Mouse (Mus musculus) lung, embryonic 14.5 days (tissue): ENCODE data around the gene Dohh. TPM values are rescaled to one million over a fixed set of nuclear protein-coding genes. Genes with fewer than 3 reads are reported as not detected.

ENCODE experiments used
- ATAC-seq: fragments of 200-750 bp; cut with Nextera tagmentation; 2 replicates; pipeline ENCODE4 v1.8.0; 2017; ENCODE audit warnings: mild to moderate bottlenecking, moderate TSS enrichment, moderate library complexity; ENCODE audit not compliant: insufficient read depth
- DNase-seq: peaks from one replicate; pipeline ENCODE4 v3.0.0-alpha.2; 2015
- H3K27ac ChIP-seq: fragments of 300-500 bp; sonication (generic); 2 replicates; pipeline ENCODE4 v1.5.1; 2014; ENCODE audit warnings: low read depth, mild to moderate bottlenecking, moderate library complexity
- H3K27me3 ChIP-seq: fragments of 300-500 bp; sonication (generic); 2 replicates; pipeline ENCODE4 v1.6.1; 2014; ENCODE audit warnings: low read length, control low read depth; ENCODE audit not compliant: insufficient read depth
- H3K36me3 ChIP-seq: fragments of 300-500 bp; sonication (generic); 2 replicates; pipeline ENCODE4 v1.6.1; 2014; ENCODE audit warnings: control low read depth; ENCODE audit not compliant: insufficient read depth
- H3K4me1 ChIP-seq: fragments of 300-500 bp; sonication (generic); 2 replicates; pipeline ENCODE4 v1.6.1; 2014; ENCODE audit warnings: antibody characterized with exemption, control low read depth; ENCODE audit not compliant: insufficient read depth
- H3K4me2 ChIP-seq: fragments of 300-500 bp; sonication (generic); 2 replicates; pipeline ENCODE4 v1.6.1; 2014; ENCODE audit warnings: mild to moderate bottlenecking
- H3K4me3 ChIP-seq: fragments of 300-500 bp; sonication (generic); 2 replicates; pipeline ENCODE4 v1.5.1; 2014; ENCODE audit warnings: low read depth, low read length
- H3K9ac ChIP-seq: fragments of 300-500 bp; sonication (generic); 2 replicates; pipeline ENCODE4 v1.6.1; 2014
- H3K9me3 ChIP-seq: fragments of 300-500 bp; sonication (generic); 2 replicates; pipeline ENCODE4 v1.6.1; 2016; ENCODE audit warnings: low read depth, low read length, control low read depth
- CTCF ChIP-seq: IDR thresholded peaks from 2 replicates; pipeline ENCODE4 v1.5.1; 2016; ENCODE audit warnings: antibody characterized with exemption, low read depth
- WGBS: fragments of 180-500 bp; shearing (Covaris S2); extraction: QIAGEN DNeasy Blood & Tissue Kit; methylation state at CpG from one replicate; pipeline ENCODE4 v1.1.7; 2014; 5-methylcytosine and 5-hydroxymethylcytosine counted together
- polyA plus RNA-seq: library from polyadenylated mRNA; unstranded; fragments of >200 nt; fragmentation: Nextera tagmentation; extraction: Ambion mirVana; gene quantifications from 2 replicates; pipeline ENCODE4 v1.2.1, GENCODE M21; 2014

Dohh gene
- polyA plus RNA-seq, 1 experiment from 2014 or later = 67.0 TPM

DNA sequence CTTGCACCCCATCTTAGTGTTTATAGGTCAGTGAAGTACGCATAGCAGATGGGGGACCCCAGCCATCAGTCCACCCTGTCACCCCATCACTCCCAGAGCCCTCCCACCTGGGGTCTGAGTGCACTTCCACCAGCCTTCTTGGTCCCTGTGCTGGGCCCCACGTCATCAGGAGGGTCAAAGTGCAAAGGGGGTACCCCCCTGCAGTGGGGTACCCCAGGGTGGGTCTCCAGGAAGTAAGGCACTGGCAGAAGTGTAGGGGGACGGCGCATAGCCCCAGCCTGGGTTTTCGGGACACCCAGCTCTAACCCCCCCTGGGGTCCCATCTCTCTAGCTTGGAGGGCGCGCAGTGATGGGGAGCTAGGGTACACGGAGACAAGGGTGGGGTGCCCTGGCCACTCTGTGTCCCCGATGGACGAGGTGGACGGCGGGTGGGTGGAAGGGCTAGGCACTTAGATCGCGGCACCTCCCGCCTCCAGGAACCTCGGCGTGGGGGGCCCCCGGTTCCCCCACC, 15.6 kb downstream of the Dohh start:
- no peak for TF ChIP-seq CTCF
- Histone ChIP-seq H3K27me3 (no peaks in the 10 kb centered on the region), H3K9me3 (no peaks in the 10 kb centered on the region), H3K4me2 (no peak overlapping the region), H3K4me3 (no peak overlapping the region), H3K4me1 (peaks cover 24% of the 10 kb centered on the region), H3K27ac (no peak overlapping the region), H3K9ac (no peak overlapping the region), H3K36me3 (peaks cover 69% of the 10 kb centered on the region)
- ATAC-seq (no peak), DNase-seq (no peak)
- WGBS = 75% methylated on average over 18 of the region's 18 CpGs

DNA sequence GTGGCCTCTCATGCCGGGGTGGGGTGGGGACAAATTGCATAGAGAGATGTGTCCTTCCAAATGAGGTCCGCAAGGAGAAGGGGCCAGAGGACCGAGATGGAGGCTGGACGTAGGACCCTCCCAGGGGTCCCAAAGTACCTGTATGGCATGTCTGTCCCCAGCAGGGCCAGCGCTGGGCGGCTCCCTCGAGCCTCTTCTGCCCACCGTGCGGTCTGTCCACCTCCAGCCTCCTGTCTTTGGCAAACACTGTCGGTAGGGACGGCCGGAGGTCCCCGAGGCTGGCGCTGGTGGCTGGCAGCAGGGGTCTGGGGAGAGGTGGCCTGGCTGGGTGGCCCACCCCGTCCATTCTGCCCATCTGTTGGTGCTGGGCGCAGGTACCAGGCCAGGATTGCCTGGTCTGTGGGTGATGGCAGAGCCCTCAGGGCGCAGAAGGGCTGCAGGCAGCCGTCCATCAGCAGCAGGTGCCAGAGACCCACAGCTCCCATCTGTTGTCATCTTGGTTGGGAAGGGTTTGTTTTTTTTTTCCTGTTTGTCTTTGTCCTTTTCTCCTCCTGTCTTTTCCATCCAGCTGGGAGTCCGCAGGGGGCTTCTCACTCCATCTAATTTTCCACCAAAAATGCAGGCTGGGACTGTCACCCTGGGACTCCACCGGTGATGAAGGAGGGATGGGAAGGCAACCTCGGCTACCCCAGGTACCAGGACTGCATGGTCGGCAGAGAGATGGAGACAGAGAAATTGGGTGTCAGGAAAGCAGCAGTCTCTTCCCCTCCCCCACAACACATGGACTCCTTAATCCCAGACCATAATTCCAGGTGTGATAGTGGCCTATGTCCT, 16.4 kb downstream of the Dohh start:
- peak overlapping the region; percentile 88; the same call in 1 of the 2 replicates for H3K27ac ChIP-seq
- 53% methylated on average over 22 of the region's 22 CpGs for WGBS
- no peak overlapping the region for H3K4me3 ChIP-seq
- no peak for TF ChIP-seq CTCF
- H3K9me3 ChIP-seq = no peaks in the 10 kb centered on the region
- peaks cover 24% of the 10 kb centered on the region for H3K4me1 ChIP-seq
- DNase-seq (no peak), ATAC-seq (no peak)
- peaks cover 76% of the 10 kb centered on the region for H3K36me3 ChIP-seq
- no peaks in the 10 kb centered on the region for H3K27me3 ChIP-seq
- H3K4me2 ChIP-seq = no peak overlapping the region; the same call in 1 of the 2 replicates
- no peak overlapping the region for H3K9ac ChIP-seq

DNA sequence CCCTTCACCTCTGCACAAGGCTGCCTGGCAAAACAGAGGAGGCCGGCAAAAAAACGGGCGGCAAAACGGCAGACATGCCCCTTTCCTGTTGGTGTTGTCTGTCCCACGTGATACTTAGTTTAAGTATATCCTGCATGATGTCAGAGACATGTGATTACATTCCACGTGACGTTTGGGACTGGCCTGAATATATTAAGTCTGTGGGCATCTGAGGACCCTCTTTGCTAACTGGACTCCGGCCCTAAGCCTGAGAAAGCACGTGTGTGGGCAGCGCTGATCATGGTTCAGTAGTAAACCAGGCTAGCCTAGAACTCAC, 16.9 kb downstream of the Dohh start:
- H3K27ac ChIP-seq = peak overlapping the region; percentile 88
- ATAC-seq (peak; percentile 4; the same call in 1 of the 2 replicates), DNase-seq (peak; percentile 63)
- H3K9me3 ChIP-seq = no peaks in the 10 kb centered on the region
- peaks cover 82% of the 10 kb centered on the region for H3K36me3 ChIP-seq
- no peak overlapping the region for H3K4me3 ChIP-seq
- H3K27me3 ChIP-seq = no peaks in the 10 kb centered on the region
- TF ChIP-seq CTCF = no peak
- 22% methylated on average over 10 of the region's 10 CpGs for WGBS
- H3K9ac ChIP-seq = no peak overlapping the region
- peak overlapping the region; percentile 46; the same call in 1 of the 2 replicates for H3K4me2 ChIP-seq
- peaks cover 24% of the 10 kb centered on the region for H3K4me1 ChIP-seq

DNA sequence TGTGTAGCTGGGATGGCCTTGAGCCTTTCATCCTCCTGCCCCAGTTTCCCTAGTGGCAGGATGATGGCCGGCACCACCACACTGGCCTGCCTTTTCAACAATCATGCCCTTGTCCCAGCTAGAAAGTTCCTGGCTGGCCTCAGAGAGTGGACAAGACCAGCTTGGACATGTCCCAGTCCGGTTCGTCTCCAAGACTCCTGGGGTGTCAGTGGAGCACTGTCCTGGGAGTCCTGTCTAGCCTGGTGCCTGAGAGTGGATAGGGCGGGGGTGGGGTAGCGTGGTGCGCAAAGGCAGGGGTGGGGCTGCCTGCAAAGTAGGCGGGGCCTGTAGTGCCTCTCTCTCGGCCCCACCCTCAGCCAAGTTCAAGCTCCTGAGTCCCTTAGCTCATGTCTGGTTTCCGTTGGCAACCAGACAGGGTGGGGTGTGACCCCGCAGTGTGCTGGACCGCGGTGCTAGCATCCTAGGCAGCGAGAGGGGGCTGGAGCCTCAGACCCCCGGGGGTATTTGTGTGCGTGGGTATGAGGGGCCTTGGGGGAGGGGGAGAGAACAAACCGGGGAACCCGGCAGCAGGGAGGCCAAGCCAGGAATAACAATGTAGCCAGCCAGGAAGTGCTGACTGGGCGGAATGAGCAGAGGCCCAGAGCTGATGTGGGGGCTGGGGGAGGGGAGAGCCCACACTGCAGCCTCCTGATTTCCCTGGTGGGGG, 17.4 kb downstream of the Dohh start:
- Histone ChIP-seq H3K4me1 (peaks cover 24% of the 10 kb centered on the region), H3K9me3 (no peaks in the 10 kb centered on the region), H3K27me3 (no peaks in the 10 kb centered on the region), H3K36me3 (peaks cover 82% of the 10 kb centered on the region), H3K27ac (peak overlapping the region; percentile 88), H3K4me3 (peak overlapping the region; percentile 10), H3K4me2 (peak overlapping the region; percentile 46), H3K9ac (peak overlapping the region; percentile 7; the same call in 1 of the 2 replicates)
- peak; percentile 85 for ATAC-seq
- peak; percentile 93 for DNase-seq
- WGBS = 5% methylated on average over 17 of the region's 18 CpGs
- TF ChIP-seq CTCF = peak; percentile 24

DNA sequence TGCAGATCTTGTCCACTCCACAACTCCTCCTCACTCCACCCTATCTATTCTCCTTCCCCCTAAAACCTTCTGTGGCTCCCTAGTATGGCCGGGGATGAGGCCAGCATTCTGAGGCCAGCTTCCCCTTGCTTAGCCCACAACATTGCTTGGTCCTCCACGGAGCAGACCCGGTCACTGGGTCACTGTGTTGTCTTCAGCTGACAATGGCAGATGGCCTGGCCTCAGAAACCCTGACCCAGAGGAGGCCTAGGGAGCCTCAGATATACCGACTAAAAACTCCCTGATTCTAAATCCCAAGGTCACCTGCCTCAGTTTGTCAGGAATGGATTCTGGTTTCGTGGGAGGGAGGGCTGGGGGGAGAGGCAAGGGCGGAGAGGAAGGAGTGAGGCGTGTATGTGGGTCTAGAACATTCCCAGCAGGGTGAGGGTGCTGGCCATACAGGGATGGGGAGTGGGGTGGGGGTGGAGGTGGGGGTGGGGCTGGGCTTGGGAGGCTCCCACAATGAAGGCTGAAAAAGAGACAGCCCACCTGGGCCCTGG, 18.1 kb downstream of the Dohh start:
- ATAC-seq (peak; percentile 1), DNase-seq (no peak)
- no peaks in the 10 kb centered on the region for H3K27me3 ChIP-seq
- H3K36me3 ChIP-seq = peaks cover 84% of the 10 kb centered on the region
- WGBS = 15% methylated on average over 7 of the region's 7 CpGs
- peak overlapping the region; percentile 10 for H3K4me3 ChIP-seq
- peak overlapping the region; percentile 46 for H3K4me2 ChIP-seq
- H3K27ac ChIP-seq = peak overlapping the region; percentile 88
- TF ChIP-seq CTCF = no peak
- H3K9me3 ChIP-seq = no peaks in the 10 kb centered on the region
- H3K4me1 ChIP-seq = peaks cover 29% of the 10 kb centered on the region
- H3K9ac ChIP-seq = peak overlapping the region; percentile 7; the same call in 1 of the 2 replicates

DNA sequence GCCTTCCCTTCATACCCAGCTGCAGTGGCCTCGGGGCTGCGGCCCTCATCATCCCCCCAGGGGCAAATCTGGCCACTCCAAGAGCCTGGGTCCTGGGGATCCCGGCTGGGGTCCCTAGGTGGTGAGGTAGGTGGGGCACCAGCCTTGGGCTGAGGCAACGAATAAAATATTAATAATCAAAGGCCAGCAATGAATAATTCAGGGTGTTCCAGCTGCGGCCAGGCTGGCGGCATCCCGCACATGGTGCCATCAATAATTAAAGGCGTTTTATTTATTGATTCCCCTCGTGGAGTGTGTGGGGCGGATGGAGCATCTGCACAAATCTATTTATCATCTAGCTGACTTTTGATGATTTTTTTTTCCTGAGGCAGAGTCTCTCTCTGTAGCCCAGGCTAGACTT, 19.3 kb downstream of the Dohh start:
- Histone ChIP-seq H3K4me2 (no peak overlapping the region), H3K9me3 (no peaks in the 10 kb centered on the region), H3K27me3 (no peaks in the 10 kb centered on the region), H3K27ac (peak overlapping the region; percentile 88), H3K4me3 (no peak overlapping the region), H3K9ac (peak overlapping the region; percentile 1; the same call in 1 of the 2 replicates), H3K4me1 (peaks cover 41% of the 10 kb centered on the region), H3K36me3 (peaks cover 84% of the 10 kb centered on the region)
- 60% methylated on average over 10 of the region's 10 CpGs for WGBS
- DNase-seq (no peak), ATAC-seq (no peak)
- no peak for TF ChIP-seq CTCF

DNA sequence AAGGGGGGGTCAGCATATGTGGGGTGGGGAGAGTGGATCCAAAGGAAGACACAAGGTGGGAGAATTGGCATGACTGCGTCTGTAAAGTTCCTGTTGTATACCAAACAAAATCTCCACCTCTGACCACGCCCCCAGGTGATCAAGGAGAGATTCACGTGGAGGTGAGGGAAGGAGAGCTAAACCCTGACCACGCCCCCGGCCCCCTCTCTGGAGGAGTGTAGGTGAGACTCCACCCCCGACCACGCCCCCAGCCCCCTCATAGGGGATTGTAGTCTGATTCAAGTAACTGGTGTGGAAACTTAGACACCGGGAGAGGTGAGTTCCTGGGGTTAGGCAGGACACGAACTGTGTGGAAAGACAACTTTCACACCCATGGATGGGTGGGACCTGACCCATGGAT, 19.9 kb downstream of the Dohh start:
- H3K4me3 ChIP-seq = no peak overlapping the region
- peaks cover 85% of the 10 kb centered on the region for H3K36me3 ChIP-seq
- no peaks in the 10 kb centered on the region for H3K9me3 ChIP-seq
- H3K4me2 ChIP-seq = no peak overlapping the region
- no peak for TF ChIP-seq CTCF
- no peak overlapping the region for H3K9ac ChIP-seq
- DNase-seq = no peak
- H3K4me1 ChIP-seq = peaks cover 43% of the 10 kb centered on the region
- no peaks in the 10 kb centered on the region for H3K27me3 ChIP-seq
- WGBS = 26% methylated on average over 9 of the region's 9 CpGs
- H3K27ac ChIP-seq = no peak overlapping the region
- ATAC-seq = no peak
